Mouse (Mus musculus): ENCODE measurements around the gene Tle4.

DNA sequence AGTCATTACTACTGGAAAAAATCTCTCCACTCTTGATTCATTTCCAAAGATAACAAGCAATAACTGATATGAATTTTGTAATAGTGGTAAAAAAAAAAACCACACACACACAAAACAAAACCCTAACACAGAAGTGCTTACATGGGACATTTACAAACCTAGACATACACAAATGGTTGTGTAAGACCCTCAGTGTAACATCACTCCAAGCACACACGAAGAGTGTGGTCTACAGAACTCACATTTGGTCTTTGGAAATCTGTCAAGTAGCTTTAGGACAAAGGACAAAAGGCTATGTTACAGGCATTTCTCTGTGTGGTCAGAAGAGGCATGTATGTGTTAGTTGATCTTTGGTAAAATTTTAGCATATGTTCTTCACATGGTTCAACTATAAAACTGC lies 52.4 kb downstream of the Tle4 start:
- no peak for TF ChIP-seq EP300 (IDR thresholded peaks at IDR 0.05; ENCODE audit: low read length)
- no peak for TF ChIP-seq ETS1 (conservative IDR thresholded peaks at IDR 0.05; ENCODE audit: low read depth, low read length)
- no peak for TF ChIP-seq CTCF (conservative IDR thresholded peaks at IDR 0.05 in 1 of 2, IDR thresholded peaks at IDR 0.05 in 1 of 2; ENCODE audit: low read depth in 2 of 2, low read length in 2 of 2)
- no peak for TF ChIP-seq E2F4 (IDR thresholded peaks at IDR 0.05; ENCODE audit: insufficient replicate concordance, low read depth, low read length)
- no peak for TF ChIP-seq POLR2AphosphoS2 (IDR thresholded peaks at IDR 0.05; ENCODE audit: low read depth, low read length)
- no peak for TF ChIP-seq ZMIZ1 (IDR thresholded peaks at IDR 0.05; ENCODE audit: low read depth, low read length)
- no peak for TF ChIP-seq POLR2A (IDR thresholded peaks at IDR 0.05; ENCODE audit: low read depth, low read length)
